Mouse (Mus musculus) midbrain, postnatal 0 days (tissue): ENCODE data around the gene Tmem253. TPM values are rescaled to one million over a fixed set of nuclear protein-coding genes. Genes with fewer than 3 reads are reported as not detected.

Source experiments
- ATAC-seq: fragments of 200-750 bp; cut with Nextera tagmentation; 2 replicates; pipeline ENCODE4 v1.8.0; 2017; ENCODE audit warnings: moderate number of reproducible peaks, mild to moderate bottlenecking, moderate TSS enrichment, moderate library complexity; ENCODE audit not compliant: low FRiP score
- DNase-seq: peaks from one replicate; pipeline ENCODE4 v3.0.0-alpha.2; 2015; ENCODE audit warnings: low spot score
- H3K27ac ChIP-seq: fragments of 300-500 bp; sonication (generic); 2 replicates; pipeline ENCODE4 v1.5.1; 2014; ENCODE audit warnings: low read depth, mild to moderate bottlenecking, low read length, mixed read lengths
- H3K27me3 ChIP-seq: fragments of 300-500 bp; sonication (generic); 2 replicates; pipeline ENCODE4 v1.6.1; 2014; ENCODE audit warnings: low read length, control low read depth, mixed read lengths; ENCODE audit not compliant: insufficient read depth
- H3K36me3 ChIP-seq: fragments of 300-500 bp; sonication (generic); 2 replicates; pipeline ENCODE4 v1.6.1; 2014; ENCODE audit warnings: low read length, control low read depth, mixed read lengths; ENCODE audit not compliant: insufficient read depth
- H3K4me1 ChIP-seq: fragments of 300-500 bp; sonication (generic); 2 replicates; pipeline ENCODE4 v1.6.1; 2014; ENCODE audit warnings: mild to moderate bottlenecking, control low read depth, antibody characterized with exemption, low read length, mixed read lengths; ENCODE audit not compliant: insufficient read depth
- H3K4me2 ChIP-seq: fragments of 300-500 bp; sonication (generic); 2 replicates; pipeline ENCODE4 v1.6.1; 2014; ENCODE audit warnings: low read depth, mild to moderate bottlenecking, low read length, mixed read lengths; ENCODE audit not compliant: poor library complexity, severe bottlenecking
- H3K4me3 ChIP-seq: fragments of 300-500 bp; sonication (generic); 2 replicates; pipeline ENCODE4 v1.5.1; 2014; ENCODE audit warnings: low read depth, mild to moderate bottlenecking, low read length, moderate library complexity
- H3K9ac ChIP-seq: fragments of 300-500 bp; sonication (generic); replicated peaks from 2 replicates; pipeline ENCODE4 v1.6.1; 2014; ENCODE audit warnings: mild to moderate bottlenecking, low read length, moderate library complexity, mixed read lengths; ENCODE audit not compliant: poor library complexity, severe bottlenecking
- H3K9me3 ChIP-seq: fragments of 300-500 bp; sonication (generic); 2 replicates; pipeline ENCODE4 v1.6.1; 2016; ENCODE audit warnings: low read length, control low read depth
- CTCF ChIP-seq: IDR thresholded peaks from 2 replicates; pipeline ENCODE4 v1.5.1; 2016; ENCODE audit warnings: antibody characterized with exemption, mild to moderate bottlenecking
- WGBS: fragments of 180-500 bp; shearing (Covaris S2); extraction: QIAGEN DNeasy Blood & Tissue Kit; methylation state at CpG from one replicate; pipeline ENCODE4 v1.1.7; 2014; 5-methylcytosine and 5-hydroxymethylcytosine counted together
- polyA plus RNA-seq: library from polyadenylated mRNA; unstranded; fragments of >200 nt; fragmentation: Nextera tagmentation; extraction: Ambion mirVana; gene quantifications from 2 replicates; pipeline ENCODE4 v1.2.1, GENCODE M21; 2015
- total RNA-seq: library from RNA; depleted of rRNA; stranded (reverse); fragments of >200 nt; gene quantifications from 2 replicates; pipeline ENCODE4 v1.2.3, GENCODE M21; 2014

The Tmem253 gene
- total and polyA plus RNA-seq, 2 experiments from 2014 or later, result 0.81 TPM; not detected in 1

DNA sequence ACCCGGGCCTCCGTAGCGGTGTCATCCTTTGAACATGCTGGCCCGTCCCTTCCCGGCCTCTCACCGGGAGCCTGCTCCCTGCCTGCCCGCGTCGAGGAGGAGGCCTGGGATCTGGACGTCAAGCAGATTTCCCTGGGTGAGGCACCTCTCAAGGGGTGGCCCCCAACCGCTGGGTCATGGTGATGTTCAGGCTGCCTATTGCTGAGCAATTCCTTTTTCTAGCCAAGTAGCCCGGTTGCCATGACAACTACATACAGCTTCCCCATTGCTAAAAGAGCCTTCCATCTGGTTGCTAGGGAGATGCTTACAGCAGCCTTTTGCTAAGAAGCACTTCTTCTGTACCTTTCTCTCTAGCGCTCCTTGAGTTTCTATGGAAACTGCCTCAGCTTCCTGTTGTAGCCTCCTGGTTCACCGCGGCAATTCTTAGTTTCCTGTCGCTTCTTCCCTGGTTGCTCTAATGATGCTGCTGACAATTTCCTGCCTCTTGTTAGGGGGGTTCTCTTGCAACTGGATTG is 11.4 kb upstream of the Tmem253 start:
- peak overlapping the region; percentile 52 for H3K4me2 ChIP-seq
- peak; percentile 97 for DNase-seq
- peak overlapping the region; percentile 22 for H3K4me3 ChIP-seq
- no peaks in the 10 kb centered on the region for H3K9me3 ChIP-seq
- peaks cover 55% of the 10 kb centered on the region for H3K36me3 ChIP-seq
- no peaks in the 10 kb centered on the region for H3K27me3 ChIP-seq
- peak; percentile 85 for ATAC-seq
- peak overlapping the region; percentile 57 for H3K9ac ChIP-seq
- peak overlapping the region; percentile 94 for H3K27ac ChIP-seq
- 2% methylated on average over 16 of the region's 16 CpGs for WGBS
- peak; percentile 29; the same call in 1 of the 2 replicates for TF ChIP-seq CTCF
- H3K4me1 ChIP-seq, result peaks cover 21% of the 10 kb centered on the region

DNA sequence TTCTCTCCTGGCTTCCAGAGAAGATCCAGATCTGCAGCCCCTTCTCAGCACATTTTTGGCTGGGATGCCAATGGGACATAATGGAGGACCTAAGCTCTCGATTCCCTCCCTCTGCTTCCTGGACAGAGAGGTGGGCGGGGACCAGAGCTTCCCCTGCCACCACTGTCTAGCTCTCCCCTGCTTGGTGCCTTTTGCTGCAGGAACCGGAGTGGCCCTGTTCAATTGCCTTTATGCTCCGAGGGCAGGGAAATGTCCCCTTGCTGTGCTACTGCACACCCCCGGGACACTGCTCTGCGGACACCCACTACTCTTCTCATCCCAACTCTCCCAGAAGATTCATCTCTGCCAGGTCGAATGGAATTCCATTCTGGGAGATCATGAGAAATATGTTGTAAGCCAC is 10.3 kb upstream of the Tmem253 start:
- WGBS, result 51% methylated on average over 7 of the region's 7 CpGs
- DNase-seq, result no peak
- H3K9me3 ChIP-seq, result no peaks in the 10 kb centered on the region
- no peaks in the 10 kb centered on the region for H3K27me3 ChIP-seq
- peaks cover 26% of the 10 kb centered on the region for H3K4me1 ChIP-seq
- TF ChIP-seq CTCF, result no peak
- ATAC-seq, result no peak
- peak overlapping the region; percentile 44; the same call in 1 of the 2 replicates for H3K9ac ChIP-seq
- no peak overlapping the region for H3K4me2 ChIP-seq
- H3K36me3 ChIP-seq, result peaks cover 53% of the 10 kb centered on the region
- H3K27ac ChIP-seq, result peak overlapping the region; percentile 91
- H3K4me3 ChIP-seq, result no peak overlapping the region

DNA sequence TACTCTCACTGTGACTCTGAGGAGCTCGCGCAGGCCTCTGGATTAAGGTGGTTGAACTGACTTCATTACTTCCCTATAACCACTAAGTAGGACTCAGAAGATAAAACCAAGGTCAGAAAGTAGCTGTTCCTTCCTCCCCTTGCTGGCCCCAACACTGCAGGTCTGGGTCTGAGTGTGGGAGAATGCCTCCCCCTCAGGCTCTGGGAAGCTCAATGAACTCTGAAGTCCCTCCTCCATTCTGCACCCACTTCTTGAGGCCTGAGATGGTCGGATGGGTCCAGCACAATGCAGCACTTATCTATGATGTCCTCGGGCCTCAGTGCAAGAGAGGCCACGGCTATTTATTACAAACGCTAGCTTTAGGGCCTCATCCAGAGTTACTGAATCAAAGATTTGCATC is 9.8 kb upstream of the Tmem253 start:
- no peak for TF ChIP-seq CTCF
- no peak overlapping the region for H3K4me2 ChIP-seq
- ATAC-seq, result no peak
- H3K4me3 ChIP-seq, result no peak overlapping the region
- peaks cover 29% of the 10 kb centered on the region for H3K4me1 ChIP-seq
- DNase-seq, result no peak
- 0 out of 2 replicates have a peak overlapping the region, but pooled peaks have one; percentile 44 for H3K9ac ChIP-seq
- WGBS, result 69% methylated on average over 6 of the region's 6 CpGs
- H3K36me3 ChIP-seq, result peaks cover 51% of the 10 kb centered on the region
- H3K9me3 ChIP-seq, result no peaks in the 10 kb centered on the region
- H3K27me3 ChIP-seq, result no peaks in the 10 kb centered on the region
- peak overlapping the region; percentile 91 for H3K27ac ChIP-seq

DNA sequence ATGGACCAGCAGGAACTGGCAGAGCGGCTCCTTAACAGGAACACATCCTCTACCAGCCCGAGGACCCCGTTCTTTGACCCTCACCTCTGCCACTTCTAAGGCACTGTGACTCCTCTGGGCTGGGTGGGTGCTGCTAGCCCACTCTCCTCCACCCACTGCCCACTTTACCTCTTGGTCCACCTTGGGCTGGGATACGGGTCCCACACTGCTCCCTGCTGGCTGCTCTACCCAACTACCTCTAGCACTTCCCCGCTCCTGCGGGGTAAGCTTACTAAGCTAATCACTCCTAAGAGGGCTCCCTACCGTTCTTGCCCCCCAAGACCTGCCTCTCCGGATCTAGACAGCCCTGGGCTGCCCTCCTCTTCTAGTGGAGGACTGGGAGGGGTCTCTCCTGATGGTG is 9.2 kb upstream of the Tmem253 start:
- Histone ChIP-seq H3K36me3 (peaks cover 46% of the 10 kb centered on the region; the same call in 1 of the 2 replicates), H3K9me3 (no peaks in the 10 kb centered on the region), H3K4me1 (peaks cover 32% of the 10 kb centered on the region), H3K27ac (peak overlapping the region; percentile 1; the same call in 1 of the 2 replicates), H3K4me3 (no peak overlapping the region), H3K9ac (no peak overlapping the region), H3K27me3 (no peaks in the 10 kb centered on the region), H3K4me2 (no peak overlapping the region)
- ATAC-seq, result no peak
- peak; percentile 56 for TF ChIP-seq CTCF
- DNase-seq, result no peak
- WGBS, result 60% methylated on average over 8 of the region's 8 CpGs

DNA sequence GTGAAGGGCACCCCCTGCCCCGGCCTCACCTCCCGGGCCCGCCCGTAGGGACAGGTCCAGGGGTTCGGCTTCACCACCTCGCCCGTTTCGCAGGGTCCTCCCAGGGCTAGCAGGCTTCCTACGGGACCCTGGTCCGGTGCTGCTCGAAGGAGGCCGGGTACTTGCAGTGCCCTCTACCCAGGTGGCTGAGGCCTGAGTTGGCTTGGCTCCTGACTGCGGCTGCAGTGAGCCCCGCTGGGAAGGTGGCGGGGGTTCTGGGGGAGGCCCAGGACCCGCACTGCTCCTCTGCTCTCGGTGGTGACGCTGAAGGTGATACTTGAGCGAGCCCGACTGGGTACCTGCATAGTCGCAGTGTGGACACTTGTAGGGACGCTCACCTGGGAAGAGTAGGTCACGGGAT is 8.7 kb upstream of the Tmem253 start:
- Histone ChIP-seq H3K36me3 (peaks cover 46% of the 10 kb centered on the region; the same call in 1 of the 2 replicates), H3K4me3 (no peak overlapping the region), H3K4me2 (no peak overlapping the region), H3K4me1 (peaks cover 37% of the 10 kb centered on the region), H3K27me3 (no peaks in the 10 kb centered on the region), H3K9ac (no peak overlapping the region), H3K9me3 (no peaks in the 10 kb centered on the region), H3K27ac (no peak overlapping the region)
- ATAC-seq, result no peak
- DNase-seq, result no peak
- no peak for TF ChIP-seq CTCF
- 93% methylated on average over 21 of the region's 23 CpGs for WGBS

DNA sequence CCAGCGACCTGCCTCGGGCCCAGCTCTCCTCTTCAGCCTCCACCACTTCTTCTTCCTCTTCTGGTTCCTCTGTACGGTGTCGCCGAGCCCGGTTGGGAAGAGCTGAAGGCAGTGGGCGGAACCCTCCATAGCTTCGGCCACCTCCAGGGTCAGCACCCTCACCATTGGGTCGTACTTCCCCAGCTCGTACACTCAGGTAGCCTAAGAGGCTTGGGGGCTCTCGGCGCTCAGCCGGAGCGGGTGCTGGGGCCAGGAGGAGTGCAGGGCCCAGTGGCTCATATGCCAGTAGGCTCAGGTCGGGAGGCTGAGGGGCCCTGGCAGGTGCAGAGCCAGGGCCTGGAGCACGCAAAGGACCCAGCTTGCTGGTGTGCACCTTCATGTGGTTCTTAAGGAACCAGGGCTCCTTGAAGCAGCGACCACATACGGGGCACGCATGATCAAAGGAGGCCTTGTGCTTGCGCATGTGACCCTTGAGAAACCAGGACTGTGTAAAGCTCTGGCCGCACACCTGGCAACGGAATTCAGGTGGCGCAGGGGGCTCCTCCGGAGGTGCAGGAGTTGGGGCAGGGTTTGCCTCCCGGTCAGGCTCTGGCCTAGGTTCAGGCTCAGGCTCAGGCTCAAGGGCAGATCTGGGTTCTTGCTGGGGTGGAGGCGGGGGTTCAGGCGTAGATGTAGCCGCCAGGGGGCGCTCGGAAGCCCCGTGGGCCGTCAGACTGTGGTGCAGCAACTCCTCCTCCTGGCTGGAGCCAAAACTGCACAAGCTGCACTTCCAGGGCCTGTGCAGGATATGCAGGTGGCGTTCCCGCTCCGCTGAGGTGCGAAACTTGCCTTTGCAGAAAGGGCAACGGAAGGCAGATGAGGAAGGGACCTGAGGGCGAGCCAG is 6.9 kb upstream of the Tmem253 start:
- Histone ChIP-seq H3K4me3 (peak overlapping the region; percentile 15; the same call in 1 of the 2 replicates), H3K36me3 (peaks cover 36% of the 10 kb centered on the region; the same call in 1 of the 2 replicates), H3K9me3 (no peaks in the 10 kb centered on the region), H3K4me1 (peaks cover 33% of the 10 kb centered on the region), H3K4me2 (peak overlapping the region; percentile 54), H3K27ac (peak overlapping the region; percentile 69), H3K9ac (peak overlapping the region; percentile 42; the same call in 1 of the 2 replicates), H3K27me3 (no peaks in the 10 kb centered on the region)
- WGBS, result 47% methylated on average over 38 of the region's 38 CpGs
- TF ChIP-seq CTCF, result peak; percentile 99
- ATAC-seq (peak; percentile 56), DNase-seq (peak; percentile 91)
